Mouse (Mus musculus) CH12.LX (cell line): ENCODE measurements around the gene Foxp1. TPM values are rescaled to one million over a fixed set of nuclear protein-coding genes. Genes with fewer than 3 reads are reported as not detected.

Experiments used
- DNase-seq: peaks from one replicate; pipeline ENCODE4 v3.0.0-alpha.2; 2013; ENCODE audit errors: extremely low read depth
- H3K27ac ChIP-seq: 2 replicates; pipeline ENCODE4 v1.5.1; 2012; ENCODE audit warnings: low read depth, mild to moderate bottlenecking, control low read depth, moderate library complexity; ENCODE audit not compliant: insufficient read depth
- H3K27me3 ChIP-seq: replicated peaks from 2 replicates; pipeline ENCODE3; 2012; ENCODE audit warnings: inconsistent platforms
- H3K36me3 ChIP-seq, 2 experiments: replicated peaks in 1 of 2; 2 replicates each; pipeline versions ENCODE3 to v1.6.1; 2012; ENCODE audit warnings: inconsistent platforms in 1 of 2, low read length in 1 of 2, mild to moderate bottlenecking in 1 of 2, mixed read lengths in 1 of 2, moderate library complexity in 1 of 2; ENCODE audit not compliant: control insufficient read depth in 1 of 2, insufficient read depth in 1 of 2
- H3K4me1 ChIP-seq, 2 experiments: 2 replicates each; pipeline ENCODE4 v1.6.1; 2012; ENCODE audit warnings: inconsistent platforms in 1 of 2, moderate library complexity in 1 of 2; ENCODE audit not compliant: insufficient read depth in 2 of 2, control insufficient read depth in 1 of 2
- H3K4me2 ChIP-seq: 2 replicates; pipeline ENCODE4 v1.6.1; 2012; ENCODE audit warnings: low read depth, mild to moderate bottlenecking, control low read depth; ENCODE audit not compliant: poor library complexity, insufficient read depth, severe bottlenecking
- H3K4me3 ChIP-seq, 3 experiments: fragments of 150-350 bp in 1 of 3; sonication (generic) in 1 of 3; replicated peaks in 1 of 3; 2 replicates each; pipeline versions ENCODE3 to v1.5.1; 2011 to 2012; ENCODE audit warnings: low read depth in 2 of 3, low read length in 2 of 3, mild to moderate bottlenecking in 2 of 3, moderate library complexity in 2 of 3, control low read depth in 1 of 3, improper control_type of control experiment in 1 of 3, inconsistent platforms in 1 of 3, mixed read lengths in 1 of 3; ENCODE audit not compliant: poor library complexity in 1 of 3
- H3K79me2 ChIP-seq: replicated peaks from 2 replicates; pipeline ENCODE4 v1.6.1; 2012; ENCODE audit warnings: mild to moderate bottlenecking, moderate library complexity; ENCODE audit not compliant: control insufficient read depth, poor library complexity, insufficient read depth, severe bottlenecking; ENCODE audit errors: extremely low read depth
- H3K9ac ChIP-seq: 2 replicates; pipeline ENCODE4 v1.6.1; 2012; ENCODE audit warnings: low read depth, mild to moderate bottlenecking, control low read depth, moderate library complexity; ENCODE audit not compliant: insufficient read depth
- H3K9me3 ChIP-seq: replicated peaks from 2 replicates; pipeline ENCODE3; 2012; ENCODE audit warnings: low read length, inconsistent platforms, mixed read lengths
- BHLHE40 ChIP-seq: IDR thresholded peaks from 2 replicates; pipeline ENCODE4 v1.6.1; 2011; ENCODE audit warnings: mild to moderate bottlenecking, low read depth, low read length, improper control_type of control experiment
- CTCF ChIP-seq, 2 experiments: IDR thresholded peaks in 1 of 2; conservative IDR thresholded peaks in 1 of 2; 2 replicates each; pipeline ENCODE4 v1.5.1; 2011 to 2012; ENCODE audit warnings: low read depth in 2 of 2, low read length in 2 of 2, improper control_type of control experiment in 1 of 2, inconsistent platforms in 1 of 2, mild to moderate bottlenecking in 1 of 2, moderate library complexity in 1 of 2
- EP300 ChIP-seq: IDR thresholded peaks from 2 replicates; pipeline ENCODE4 v1.6.1; 2011; ENCODE audit warnings: low read length, improper control_type of control experiment
- GABPA ChIP-seq: IDR thresholded peaks from 2 replicates; pipeline ENCODE4 v1.6.1; 2012; ENCODE audit warnings: low read depth, low read length, improper control_type of control experiment, inconsistent platforms; ENCODE audit not compliant: insufficient replicate concordance
- MAX ChIP-seq: IDR thresholded peaks from 2 replicates; pipeline ENCODE4 v1.6.1; 2011; ENCODE audit warnings: low read length, improper control_type of control experiment
- MXI1 ChIP-seq: IDR thresholded peaks from 2 replicates; pipeline ENCODE4 v1.6.1; 2011; ENCODE audit warnings: mild to moderate bottlenecking, low read depth, low read length, improper control_type of control experiment
- NRF1 ChIP-seq: IDR thresholded peaks from 2 replicates; pipeline ENCODE4 v1.6.1; 2014; ENCODE audit warnings: low read depth, mild to moderate bottlenecking, inconsistent platforms, low read length, improper control_type of control experiment, moderate library complexity
- PAX5 ChIP-seq: IDR thresholded peaks from 2 replicates; pipeline ENCODE4 v1.6.1; 2012; ENCODE audit warnings: low read length, inconsistent platforms, mixed read lengths
- POLR2A ChIP-seq: IDR thresholded peaks from 2 replicates; pipeline ENCODE4 v1.6.1; 2011; ENCODE audit warnings: low read depth, mild to moderate bottlenecking, improper control_type of control experiment, low read length
- POLR2AphosphoS2 ChIP-seq: IDR thresholded peaks from 2 replicates; pipeline ENCODE4 v1.6.1; 2011; ENCODE audit warnings: low read depth, low read length, improper control_type of control experiment
- RAD21 ChIP-seq: IDR thresholded peaks from 2 replicates; pipeline ENCODE4 v1.6.1; 2011; ENCODE audit warnings: low read depth, mild to moderate bottlenecking, low read length, improper control_type of control experiment, moderate library complexity
- SIN3A ChIP-seq: IDR thresholded peaks from 2 replicates; pipeline ENCODE4 v1.6.1; 2012; ENCODE audit warnings: low read length, improper control_type of control experiment, inconsistent platforms
- SMC3 ChIP-seq: IDR thresholded peaks from 2 replicates; pipeline ENCODE4 v1.6.1; 2011; ENCODE audit warnings: low read depth, low read length, improper control_type of control experiment
- TCF12 ChIP-seq: IDR thresholded peaks from 2 replicates; pipeline ENCODE4 v1.6.1; 2014; ENCODE audit warnings: low read depth, mild to moderate bottlenecking, inconsistent platforms, low read length, improper control_type of control experiment
- UBTF ChIP-seq: IDR thresholded peaks from 2 replicates; pipeline ENCODE4 v1.6.1; 2012; ENCODE audit warnings: low read depth, mild to moderate bottlenecking, inconsistent platforms, low read length, improper control_type of control experiment, moderate library complexity
- USF2 ChIP-seq: conservative IDR thresholded peaks from 2 replicates; pipeline ENCODE4 v1.6.1; 2011; ENCODE audit warnings: low read depth, low read length, improper control_type of control experiment
- ZNF384 ChIP-seq: IDR thresholded peaks from 2 replicates; pipeline ENCODE4 v1.6.1; 2012; ENCODE audit warnings: low read depth, low read length, improper control_type of control experiment, inconsistent platforms
- dilution Hi-C: fragments of 300-500 bp; cut with MboI; formaldehyde crosslinking; loops from 2 replicates; pipeline ENCODE4 v1.14.3; 2020; ENCODE audit warnings: low sequenced_read_pairs; ENCODE audit not compliant: extremely low pct_unique_long_range_greater_than_20kb, extremely low pct_ligation_motif_present
- in situ Hi-C: fragments of 300-500 bp; cut with MboI; formaldehyde crosslinking; loops from 3 replicates; pipeline ENCODE4 v1.14.3; 2019; ENCODE audit warnings: low sequenced_read_pairs, low pct_ligation_motif_present, low pct_unique_long_range_greater_than_20kb, mixed read lengths
- polyA plus RNA-seq: library from polyadenylated mRNA; unstranded; fragments of >175 nt; gene quantifications from 2 replicates; pipeline ENCODE4 v1.2.1, GENCODE M21; 2012; ENCODE audit warnings: low read depth; ENCODE audit not compliant: insufficient read length
- total RNA-seq, 2 experiments: library from RNA; depleted of rRNA; stranded (reverse); fragments of 300-350 nt in 1 of 2; fragments of >200 nt in 1 of 2; gene quantifications; 2 replicates each; pipeline ENCODE4 v1.2.3; 2012 to 2014

The Foxp1 gene
- total and polyA plus RNA-seq, 3 experiments: 66.5 to 105 (median 87.4) TPM

GRCm38 (mm10) chr6:99401801-99402200 is 120.7 kb downstream of the Foxp1 start:
- Histone ChIP-seq H3K4me2 (no peak overlapping the region), H3K79me2 (no peaks in the 10 kb centered on the region), H3K36me3 (no peaks in the 10 kb centered on the region), H3K4me3 (no peak overlapping the region), H3K27me3 (no peaks in the 10 kb centered on the region), H3K4me1 (peaks cover 10 to 45% of the 10 kb centered on the region in 2 experiments), H3K27ac (no peak overlapping the region), H3K9ac (no peak overlapping the region), H3K9me3 (no peaks in the 10 kb centered on the region)
- TF ChIP-seq POLR2A (no peak), GABPA (no peak), MAX (no peak)
- dilution Hi-C loops (no loop called here), in situ Hi-C loops (no loop called here)
- no peak for DNase-seq

GRCm38 (mm10) chr6:99401211-99401610 is 121.3 kb downstream of the Foxp1 start:
- Histone ChIP-seq H3K4me3 (no peak overlapping the region), H3K27me3 (no peaks in the 10 kb centered on the region), H3K4me1 (peaks cover 10 to 39% of the 10 kb centered on the region in 2 experiments), H3K27ac (no peak overlapping the region), H3K9ac (no peak overlapping the region), H3K36me3 (no peaks in the 10 kb centered on the region), H3K9me3 (no peaks in the 10 kb centered on the region), H3K79me2 (no peaks in the 10 kb centered on the region), H3K4me2 (no peak overlapping the region)
- no peak for TF ChIP-seq SIN3A
- no peak for TF ChIP-seq BHLHE40
- no peak for TF ChIP-seq RAD21
- TF ChIP-seq CTCF (conservative IDR thresholded peaks at IDR 0.05 in 1 of 2, IDR thresholded peaks at IDR 0.05 in 1 of 2; ENCODE audit: low read depth in 2 of 2, low read length in 2 of 2): no peak
- no peak for TF ChIP-seq EP300
- TF ChIP-seq POLR2AphosphoS2: no peak
- no peak for TF ChIP-seq POLR2A
- TF ChIP-seq PAX5: no peak
- TF ChIP-seq TCF12: no peak
- TF ChIP-seq MAX: no peak
- no peak for TF ChIP-seq GABPA
- TF ChIP-seq ZNF384: no peak
- TF ChIP-seq MXI1: no peak
- no peak for TF ChIP-seq SMC3
- no peak for TF ChIP-seq NRF1
- no peak for TF ChIP-seq UBTF
- TF ChIP-seq USF2: no peak
- dilution Hi-C loops: no loop called here
- in situ Hi-C loops: no loop called here
- DNase-seq: no peak
